Mouse (Mus musculus) forebrain, embryonic 11.5 days (tissue): ENCODE results near the gene Ppp1r35. TPM values are rescaled to one million over a fixed set of nuclear protein-coding genes. Genes with fewer than 3 reads are reported as not detected.
A peak's percentile ranks its signal among the peaks of the same experiment; 100 is the strongest.

ENCODE experiments used
- ATAC-seq: fragments of 200-750 bp; cut with Nextera tagmentation; replicated peaks from 2 replicates; pipeline ENCODE4 v1.8.0; 2017; ENCODE audit warnings: moderate TSS enrichment; ENCODE audit not compliant: low FRiP score
- DNase-seq: peaks from one replicate; pipeline ENCODE4 v3.0.0-alpha.2; 2017; ENCODE audit warnings: low spot score
- H3K27ac ChIP-seq: fragments of 300-500 bp; sonication (generic); 2 replicates; pipeline ENCODE4 v1.5.1; 2014; ENCODE audit warnings: low read depth, low read length
- H3K27me3 ChIP-seq: fragments of 300-500 bp; sonication (generic); 2 replicates; pipeline ENCODE4 v1.6.1; 2014; ENCODE audit warnings: mild to moderate bottlenecking, low read length, mixed read lengths; ENCODE audit not compliant: control insufficient read depth, insufficient read depth
- H3K36me3 ChIP-seq: fragments of 300-500 bp; sonication (generic); 2 replicates; pipeline ENCODE4 v1.6.1; 2014; ENCODE audit warnings: mild to moderate bottlenecking, low read length, moderate library complexity, mixed read lengths; ENCODE audit not compliant: control insufficient read depth, insufficient read depth
- H3K4me1 ChIP-seq: fragments of 300-500 bp; sonication (generic); replicated peaks from 2 replicates; pipeline ENCODE4 v1.6.1; 2014; ENCODE audit warnings: low read length, mixed read lengths; ENCODE audit not compliant: control insufficient read depth, insufficient read depth
- H3K4me2 ChIP-seq: fragments of 300-500 bp; sonication (generic); 2 replicates; pipeline ENCODE4 v1.6.1; 2014; ENCODE audit warnings: low read depth, mild to moderate bottlenecking, low read length, moderate library complexity, mixed read lengths; ENCODE audit not compliant: severe bottlenecking
- H3K4me3 ChIP-seq: fragments of 300-500 bp; sonication (generic); 2 replicates; pipeline ENCODE4 v1.5.1; 2014; ENCODE audit warnings: low read depth, low read length
- H3K9ac ChIP-seq: fragments of 300-500 bp; sonication (generic); 2 replicates; pipeline ENCODE4 v1.6.1; 2014; ENCODE audit warnings: low read length
- H3K9me3 ChIP-seq: fragments of 300-500 bp; sonication (generic); 2 replicates; pipeline ENCODE4 v1.6.1; 2016; ENCODE audit warnings: low read length, mixed read lengths; ENCODE audit not compliant: control insufficient read depth
- WGBS: fragments of 180-500 bp; shearing (Covaris S2); extraction: QIAGEN DNeasy Blood & Tissue Kit; methylation state at CpG from one replicate; pipeline ENCODE4 v1.1.7; 2014; 5-methylcytosine and 5-hydroxymethylcytosine counted together
- polyA plus RNA-seq: library from polyadenylated mRNA; unstranded; fragments of >200 nt; fragmentation: Nextera tagmentation; extraction: Ambion mirVana; gene quantifications from 2 replicates; pipeline ENCODE4 v1.2.1, GENCODE M21; 2014

Ppp1r35 gene
- polyA plus RNA-seq, result 72.8 and 77.9 TPM in 2 replicates

- ATAC-seq, result peak; percentile 96
- Histone ChIP-seq H3K4me2 (peak within 1 kb of the TSS; percentile 92), H3K4me3 (peak within 1 kb of the TSS; percentile 98), H3K27ac (peak within 1 kb of the TSS; percentile 87), H3K27me3 (no peaks in the 10 kb centered on the region), H3K9ac (peak within 1 kb of the TSS; percentile 91), H3K4me1 (peaks cover 18% of the 10 kb centered on the region), H3K9me3 (no peaks in the 10 kb centered on the region), H3K36me3 (peaks cover 20% of the 10 kb centered on the region)
- WGBS, result under 1% methylated on average over 31 of the region's 31 CpGs
- peak; percentile 97 for DNase-seq
These were observed at the start of gene Ppp1r35 for GRCm38 (mm10) chr5:137778635-137779034. TSS of gene Ppp1r35 (plus strand) at chr5:137778849.

DNA sequence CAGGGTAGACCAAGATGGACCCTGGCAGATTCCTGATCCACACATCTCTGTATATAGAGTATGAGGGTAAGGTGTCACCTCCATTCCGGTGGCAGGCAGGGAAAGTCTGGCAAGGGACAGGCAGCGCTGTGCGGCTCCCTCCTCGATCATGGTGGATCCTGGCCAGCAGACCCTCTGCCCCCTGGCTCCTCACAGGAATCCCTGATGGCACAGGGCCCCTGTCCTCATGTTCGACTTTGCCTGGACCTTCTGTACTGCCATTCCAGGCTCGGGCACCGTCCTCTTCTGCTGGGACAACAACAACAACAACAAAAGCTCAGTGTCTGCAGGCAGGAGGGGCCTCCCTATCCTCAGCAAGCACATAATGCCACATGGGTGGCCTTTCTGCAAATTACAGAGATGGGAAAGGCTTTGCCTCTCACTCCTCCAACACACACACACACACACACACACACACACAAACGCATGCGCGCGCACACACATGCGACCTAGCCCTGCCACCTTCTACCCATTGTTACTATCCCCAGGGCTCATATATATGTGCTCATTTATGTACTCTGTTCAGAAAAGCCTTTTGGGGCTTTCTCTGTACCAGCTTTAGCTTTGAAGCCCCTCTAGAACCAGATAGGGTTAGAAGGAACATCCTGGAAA is 44.9 kb upstream of the Ppp1r35 start:
- ATAC-seq, result peak; percentile 70
- peak overlapping the region; percentile 42 for H3K4me2 ChIP-seq
- peaks cover 2% of the 10 kb centered on the region; the same call in 1 of the 2 replicates for H3K36me3 ChIP-seq
- no peaks in the 10 kb centered on the region for H3K27me3 ChIP-seq
- peak; percentile 80 for DNase-seq
- WGBS, result 49% methylated on average over 12 of the region's 12 CpGs
- peak overlapping the region; percentile 97 for H3K27ac ChIP-seq
- H3K4me3 ChIP-seq, result peak overlapping the region; percentile 13; the same call in 1 of the 2 replicates
- H3K9me3 ChIP-seq, result no peaks in the 10 kb centered on the region
- peaks cover 39% of the 10 kb centered on the region for H3K4me1 ChIP-seq
- peak overlapping the region; percentile 48 for H3K9ac ChIP-seq

GRCm38 (mm10) chr5:137734289-137735061 is 44.2 kb upstream of the Ppp1r35 start:
- Histone ChIP-seq H3K27me3 (no peaks in the 10 kb centered on the region), H3K4me2 (peak overlapping the region; percentile 42), H3K27ac (peak overlapping the region; percentile 97), H3K36me3 (peaks cover 2% of the 10 kb centered on the region; the same call in 1 of the 2 replicates), H3K9ac (peak overlapping the region; percentile 48), H3K4me3 (peak overlapping the region; percentile 13; the same call in 1 of the 2 replicates), H3K9me3 (no peaks in the 10 kb centered on the region), H3K4me1 (peaks cover 45% of the 10 kb centered on the region)
- ATAC-seq, result peak; percentile 97
- DNase-seq, result peak; percentile 94
- 49% methylated on average over 6 of the region's 6 CpGs for WGBS

GRCm38 (mm10) chr5:137737400-137737940 is 41.2 kb upstream of the Ppp1r35 start:
- no peak overlapping the region for H3K9ac ChIP-seq
- 83% methylated on average over 6 of the region's 6 CpGs for WGBS
- H3K27ac ChIP-seq, result no peak overlapping the region
- no peak overlapping the region for H3K4me2 ChIP-seq
- no peak overlapping the region for H3K4me3 ChIP-seq
- no peak for DNase-seq
- H3K4me1 ChIP-seq, result peaks cover 49% of the 10 kb centered on the region
- no peaks in the 10 kb centered on the region for H3K27me3 ChIP-seq
- no peaks in the 10 kb centered on the region for H3K9me3 ChIP-seq
- no peak for ATAC-seq
- H3K36me3 ChIP-seq, result peaks cover under 1% of the 10 kb centered on the region; the same call in 1 of the 2 replicates

GRCm38 (mm10) chr5:137738516-137738915 is 40.1 kb upstream of the Ppp1r35 start:
- H3K9me3 ChIP-seq, result no peaks in the 10 kb centered on the region
- H3K27me3 ChIP-seq, result no peaks in the 10 kb centered on the region
- DNase-seq, result no peak
- H3K4me1 ChIP-seq, result peaks cover 42% of the 10 kb centered on the region
- peak overlapping the region; percentile 21; the same call in 1 of the 2 replicates for H3K9ac ChIP-seq
- peak overlapping the region; percentile 24; the same call in 1 of the 2 replicates for H3K4me2 ChIP-seq
- no peaks in the 10 kb centered on the region for H3K36me3 ChIP-seq
- 29% methylated on average over 5 of the region's 5 CpGs for WGBS
- ATAC-seq, result no peak
- H3K27ac ChIP-seq, result peak overlapping the region; percentile 72; the same call in 1 of the 2 replicates
- 0 out of 2 replicates have a peak overlapping the region, but pooled peaks have one; percentile 71 for H3K4me3 ChIP-seq

GRCm38 (mm10) chr5:137739471-137739870 is 39.2 kb upstream of the Ppp1r35 start:
- Histone ChIP-seq H3K9ac (peak overlapping the region; percentile 74), H3K4me1 (peaks cover 33% of the 10 kb centered on the region), H3K4me2 (peak overlapping the region; percentile 85), H3K27ac (peak overlapping the region; percentile 72), H3K27me3 (no peaks in the 10 kb centered on the region), H3K4me3 (peak overlapping the region; percentile 71), H3K36me3 (no peaks in the 10 kb centered on the region), H3K9me3 (no peaks in the 10 kb centered on the region)
- DNase-seq (no peak), ATAC-seq (no peak)
- 30% methylated on average over 9 of the region's 9 CpGs for WGBS

- Histone ChIP-seq H3K27me3 (no peaks in the 10 kb centered on the region), H3K36me3 (no peaks in the 10 kb centered on the region), H3K27ac (peak overlapping the region; percentile 48; the same call in 1 of the 2 replicates), H3K9me3 (no peaks in the 10 kb centered on the region), H3K9ac (peak overlapping the region; percentile 74), H3K4me2 (peak overlapping the region; percentile 85), H3K4me1 (peaks cover 28% of the 10 kb centered on the region), H3K4me3 (peak overlapping the region; percentile 71)
- 12% methylated on average over 11 of the region's 11 CpGs for WGBS
- DNase-seq (peak; percentile 64), ATAC-seq (no peak; the same call in 1 of the 2 replicates)
These were observed 38.1 kb upstream of the Ppp1r35 start for GRCm38 (mm10) chr5:137740506-137740905.
